Mouse (Mus musculus) cerebellum, postnatal 10 days (tissue): ENCODE measurements around the gene Shisa5.
A peak's percentile ranks its signal among the peaks of the same experiment; 100 is the strongest.

ENCODE experiments used
- DNase-seq, 2 experiments: peaks; one replicate each; pipeline ENCODE4 v3.0.0; 2021; ENCODE audit warnings: mixed read lengths in 2 of 2

Gene Shisa5

GRCm38 (mm10) chr9:109038086-109038895, at the start of gene Shisa5:
TSS of gene Shisa5 (plus strand) at chr9:109038565.
- peak; percentile 69 to 77 for DNase-seq

- DNase-seq: no peak
Measured at GRCm38 (mm10) chr9:108989802-108990461, 48.4 kb upstream of the Shisa5 start.

- peak in 1 of 2 experiments; percentile 26 for DNase-seq
Measured at GRCm38 (mm10) chr9:108990462-108990820, 47.9 kb upstream of the Shisa5 start.

- peak; percentile 92 to 94 for DNase-seq
Measured at GRCm38 (mm10) chr9:108991428-108992084, 46.8 kb upstream of the Shisa5 start, which contains the start of gene Pfkfb4. TSS of gene Pfkfb4 (plus strand) at chr9:108991778.

GRCm38 (mm10) chr9:108992085-108992469, 46.3 kb upstream of the Shisa5 start:
- DNase-seq: no peak

GRCm38 (mm10) chr9:108992620-108993361, 45.6 kb upstream of the Shisa5 start:
- DNase-seq: no peak

- no peak for DNase-seq
Measured at GRCm38 (mm10) chr9:108996411-108996810, 42.0 kb upstream of the Shisa5 start.

- peak; percentile 44 to 51 for DNase-seq
Measured at GRCm38 (mm10) chr9:108998287-108999166, 39.8 kb upstream of the Shisa5 start.

GRCm38 (mm10) chr9:108999167-108999526, 39.2 kb upstream of the Shisa5 start:
- peak; percentile 74 to 82 for DNase-seq

GRCm38 (mm10) chr9:109000726-109001125, 37.6 kb upstream of the Shisa5 start:
- DNase-seq: peak; percentile 76 to 82

GRCm38 (mm10) chr9:109003201-109003600, 35.2 kb upstream of the Shisa5 start:
- peak; percentile 68 to 77 for DNase-seq

GRCm38 (mm10) chr9:109007025-109007780, 31.2 kb upstream of the Shisa5 start:
- no peak for DNase-seq

GRCm38 (mm10) chr9:109008081-109008480, 30.3 kb upstream of the Shisa5 start:
- DNase-seq: no peak

GRCm38 (mm10) chr9:109008994-109009635, 29.2 kb upstream of the Shisa5 start:
- no peak for DNase-seq

GRCm38 (mm10) chr9:109009636-109010315, 28.6 kb upstream of the Shisa5 start:
- peak; percentile 45 to 48 for DNase-seq

GRCm38 (mm10) chr9:109010316-109010690, 28.1 kb upstream of the Shisa5 start:
- DNase-seq: no peak

- peak in 1 of 2 experiments; percentile 6 for DNase-seq
Measured at GRCm38 (mm10) chr9:109015397-109015796, 23.0 kb upstream of the Shisa5 start.

GRCm38 (mm10) chr9:109016973-109017604, 21.3 kb upstream of the Shisa5 start:
- DNase-seq: no peak

- no peak for DNase-seq
Measured at GRCm38 (mm10) chr9:109021428-109021827, 16.9 kb upstream of the Shisa5 start.
